Mouse (Mus musculus): Measurements from ENCODE around the gene 4930572O03Rik. TPM values are rescaled to one million over a fixed set of nuclear protein-coding genes. Genes with fewer than 3 reads are reported as not detected.
A peak's percentile ranks its signal among the peaks of the same experiment; 100 is the strongest.
"Not testable (repeated sequence)": the region's sequence is repeated elsewhere in the genome, so short reads cannot be mapped to it uniquely, and the experiment has no call there.

The 4930572O03Rik gene
- polyA plus RNA-seq (2015; fragmentation: Nextera tagmentation; extraction: Ambion mirVana): not detected in 2 replicates

- H3K4me3 ChIP-seq (ENCODE audit: low read length); H3K9ac ChIP-seq (ENCODE audit: low read depth, low read length); H3K9me3 ChIP-seq (ENCODE audit: control insufficient read depth, low read length); ATAC-seq; H3K4me1 ChIP-seq (ENCODE audit: control insufficient read depth, insufficient read depth, low read length); H3K27me3 ChIP-seq (replicated peaks; ENCODE audit: control insufficient read depth, insufficient read depth, low read length); H3K27ac ChIP-seq (ENCODE audit: low read length); H3K36me3 ChIP-seq (ENCODE audit: control insufficient read depth, insufficient read depth, low read length); H3K4me2 ChIP-seq (ENCODE audit: low read depth, low read length): not testable (repeated sequence)
- 62% methylated on average over 1 of the region's 1 CpGs for WGBS
Measured at GRCm38 (mm10) chr5:15656959-15657358, at the start of gene 4930572O03Rik. Gene 4930572O03Rik (minus strand): TSS chr5:15657059.

GRCm38 (mm10) chr5:15702891-15703290 is 46.0 kb upstream of the 4930572O03Rik start:
- ATAC-seq; H3K4me3 ChIP-seq (ENCODE audit: low read length); H3K9me3 ChIP-seq (ENCODE audit: control insufficient read depth, low read length); H3K4me2 ChIP-seq (ENCODE audit: low read depth, low read length); H3K27ac ChIP-seq (ENCODE audit: low read length); H3K27me3 ChIP-seq (replicated peaks; ENCODE audit: control insufficient read depth, insufficient read depth, low read length); H3K4me1 ChIP-seq (ENCODE audit: control insufficient read depth, insufficient read depth, low read length); H3K36me3 ChIP-seq (ENCODE audit: control insufficient read depth, insufficient read depth, low read length); H3K9ac ChIP-seq (ENCODE audit: low read depth, low read length): not testable (repeated sequence)
- 19% methylated on average over 5 of the region's 5 CpGs for WGBS

- not testable (repeated sequence) for H3K27me3 ChIP-seq (replicated peaks; ENCODE audit: control insufficient read depth, insufficient read depth, low read length); H3K4me2 ChIP-seq (ENCODE audit: low read depth, low read length); H3K9me3 ChIP-seq (ENCODE audit: control insufficient read depth, low read length); H3K9ac ChIP-seq (ENCODE audit: low read depth, low read length); H3K4me3 ChIP-seq (ENCODE audit: low read length); H3K27ac ChIP-seq (ENCODE audit: low read length); H3K36me3 ChIP-seq (ENCODE audit: control insufficient read depth, insufficient read depth, low read length); ATAC-seq; H3K4me1 ChIP-seq (ENCODE audit: control insufficient read depth, insufficient read depth, low read length)
- 51% methylated on average over 2 of the region's 2 CpGs for WGBS
Measured at GRCm38 (mm10) chr5:15697719-15698118, 40.9 kb upstream of the 4930572O03Rik start.

GRCm38 (mm10) chr5:15691849-15692248 is 35.0 kb upstream of the 4930572O03Rik start:
- not testable (repeated sequence) for ATAC-seq; H3K9ac ChIP-seq (ENCODE audit: low read depth, low read length)
- 79% methylated on average over 4 of the region's 4 CpGs for WGBS

GRCm38 (mm10) chr5:15690822-15691221 is 34.0 kb upstream of the 4930572O03Rik start:
- not testable (repeated sequence) for H3K36me3 ChIP-seq (ENCODE audit: control insufficient read depth, insufficient read depth, low read length); H3K9me3 ChIP-seq (ENCODE audit: control insufficient read depth, low read length); H3K27me3 ChIP-seq (replicated peaks; ENCODE audit: control insufficient read depth, insufficient read depth, low read length); H3K4me2 ChIP-seq (ENCODE audit: low read depth, low read length); H3K27ac ChIP-seq (ENCODE audit: low read length); H3K4me3 ChIP-seq (ENCODE audit: low read length); ATAC-seq; H3K4me1 ChIP-seq (ENCODE audit: control insufficient read depth, insufficient read depth, low read length); H3K9ac ChIP-seq (ENCODE audit: low read depth, low read length)
- 73% methylated on average over 4 of the region's 4 CpGs for WGBS

More at GRCm38 (mm10) chr5:15691849-15692248, 35.0 kb upstream of the 4930572O03Rik start:
- not testable (repeated sequence) for H3K4me2 ChIP-seq (ENCODE audit: low read depth, low read length); H3K27me3 ChIP-seq (replicated peaks; ENCODE audit: control insufficient read depth, insufficient read depth, low read length); H3K36me3 ChIP-seq (ENCODE audit: control insufficient read depth, insufficient read depth, low read length); H3K27ac ChIP-seq (ENCODE audit: low read length); H3K4me3 ChIP-seq (ENCODE audit: low read length); H3K4me1 ChIP-seq (ENCODE audit: control insufficient read depth, insufficient read depth, low read length); H3K9me3 ChIP-seq (ENCODE audit: control insufficient read depth, low read length)

GRCm38 (mm10) chr5:15689659-15690213 is 32.9 kb upstream of the 4930572O03Rik start:
- ATAC-seq: peak; percentile 79
- H3K9ac ChIP-seq (ENCODE audit: low read depth, low read length); H3K27me3 ChIP-seq (replicated peaks; ENCODE audit: control insufficient read depth, insufficient read depth, low read length); H3K4me1 ChIP-seq (ENCODE audit: control insufficient read depth, insufficient read depth, low read length); H3K4me2 ChIP-seq (ENCODE audit: low read depth, low read length); H3K36me3 ChIP-seq (ENCODE audit: control insufficient read depth, insufficient read depth, low read length); H3K9me3 ChIP-seq (ENCODE audit: control insufficient read depth, low read length); H3K4me3 ChIP-seq (ENCODE audit: low read length); H3K27ac ChIP-seq (ENCODE audit: low read length): not testable (repeated sequence)
- WGBS: 72% methylated on average over 6 of the region's 6 CpGs

- peak; percentile 77 for ATAC-seq
- WGBS: 58% methylated on average over 4 of the region's 4 CpGs
- not testable (repeated sequence) for H3K9ac ChIP-seq (ENCODE audit: low read depth, low read length); H3K4me1 ChIP-seq (ENCODE audit: control insufficient read depth, insufficient read depth, low read length); H3K27me3 ChIP-seq (replicated peaks; ENCODE audit: control insufficient read depth, insufficient read depth, low read length); H3K27ac ChIP-seq (ENCODE audit: low read length); H3K9me3 ChIP-seq (ENCODE audit: control insufficient read depth, low read length); H3K36me3 ChIP-seq (ENCODE audit: control insufficient read depth, insufficient read depth, low read length); H3K4me2 ChIP-seq (ENCODE audit: low read depth, low read length); H3K4me3 ChIP-seq (ENCODE audit: low read length)
Measured at GRCm38 (mm10) chr5:15688874-15689658, 32.2 kb upstream of the 4930572O03Rik start.

GRCm38 (mm10) chr5:15681301-15682035 is 24.6 kb upstream of the 4930572O03Rik start:
- WGBS: 76% methylated on average over 7 of the region's 10 CpGs
- not testable (repeated sequence) for H3K27me3 ChIP-seq (replicated peaks; ENCODE audit: control insufficient read depth, insufficient read depth, low read length); H3K36me3 ChIP-seq (ENCODE audit: control insufficient read depth, insufficient read depth, low read length); H3K9ac ChIP-seq (ENCODE audit: low read depth, low read length); H3K4me2 ChIP-seq (ENCODE audit: low read depth, low read length); H3K27ac ChIP-seq (ENCODE audit: low read length); H3K4me1 ChIP-seq (ENCODE audit: control insufficient read depth, insufficient read depth, low read length); H3K4me3 ChIP-seq (ENCODE audit: low read length)
- peaks cover 11% of the 10 kb centered on the region; the same call in 1 of the 2 replicates for H3K9me3 ChIP-seq (ENCODE audit: control insufficient read depth, low read length)
- 0 out of 2 replicates have a peak, but pooled peaks have one; percentile 56 for ATAC-seq

Measured in intestine, embryonic 16.5 days (tissue).